In genomic region chr10:79984871-79985270, GRCm38 (mm10) we compare ENCODE assay signal across 8 mouse cellular contexts. TPM values are rescaled to one million over a fixed set of nuclear protein-coding genes. Genes with fewer than 3 reads are reported as not detected.
DNase-seq lines count a peak whose midpoint lies in the region; ATAC-seq lines count a peak whose summit lies in the region.

No protein-coding gene starts in this region.

- peak; percentile 65 for ATAC-seq in megakaryocyte progenitor cell, adult 5-6 weeks (replicated peaks; ENCODE audit: poor library complexity)

- peak; percentile 99 for DNase-seq in adipocyte (ENCODE audit: low spot score)
- peak; percentile 99 for DNase-seq in embryo, embryonic 10 days (ENCODE audit: low spot score)
- DNase-seq in gastrocnemius, postnatal 10 days: peak; percentile 88
- peak; percentile 99 for DNase-seq in induced T-regulatory cell, adult 2 months (ENCODE audit: low read depth)
- peak; percentile 98 to 99 for DNase-seq in left cerebral cortex, adult 9 months (ENCODE audit: low spot score in 2 of 2)
- peak; percentile 88 for DNase-seq in right cerebral cortex, postnatal 14 days
- peak; percentile 91 to 95 for DNase-seq in urinary bladder, postnatal 36 days (ENCODE audit: low spot score in 2 of 2)

RNA-seq across cellular contexts. Expression of gene Tmem259, which starts 0.7 kb away (rescaled TPM):
- 10 to 100 TPM; 85.5 to 90.8 TPM for total RNA-seq in gastrocnemius, postnatal 10 days (2021)
- 38.9 and 44.2 TPM in 2 replicates for total RNA-seq in megakaryocyte progenitor cell, adult 5-6 weeks (2015)
- 44.6 and 54.8 TPM in 2 replicates for total RNA-seq in megakaryocyte progenitor cell, adult 5-6 weeks (2017)

RNA-seq across cellular contexts. Expression of gene Cnn2, which starts 3.5 kb away (rescaled TPM):
- 10 to 100 TPM; 26.1 to 38.6 TPM for total RNA-seq in gastrocnemius, postnatal 10 days (2021)
- 50.5 and 52.8 TPM in 2 replicates for total RNA-seq in megakaryocyte progenitor cell, adult 5-6 weeks (2015)
- total RNA-seq in megakaryocyte progenitor cell, adult 5-6 weeks (2017): 73.3 and 84.1 TPM in 2 replicates

RNA-seq across cellular contexts. Expression of gene Abca7, which starts 11.4 kb away (rescaled TPM):
- 1 to 10 TPM; 3.2 to 4.2 TPM for total RNA-seq in gastrocnemius, postnatal 10 days (2021)
- total RNA-seq in megakaryocyte progenitor cell, adult 5-6 weeks (2015): 15.4 and 15.8 TPM in 2 replicates
- total RNA-seq in megakaryocyte progenitor cell, adult 5-6 weeks (2017): 17.0 and 17.5 TPM in 2 replicates

RNA-seq across cellular contexts. Expression of gene Grin3b, which starts 14.4 kb away (rescaled TPM):
- total RNA-seq in gastrocnemius, postnatal 10 days (2021): under 1 TPM; 0.14 to 0.38 TPM
- total RNA-seq in megakaryocyte progenitor cell, adult 5-6 weeks (2015): not detected in 2 replicates
- total RNA-seq in megakaryocyte progenitor cell, adult 5-6 weeks (2017): not detected in 2 replicates

RNA-seq across cellular contexts. Expression of gene Wdr18, which starts 24.9 kb away (rescaled TPM):
- 10 to 100 TPM; 18.0 to 21.8 TPM for total RNA-seq in gastrocnemius, postnatal 10 days (2021)
- 36.8 and 57.4 TPM in 2 replicates for total RNA-seq in megakaryocyte progenitor cell, adult 5-6 weeks (2015)
- total RNA-seq in megakaryocyte progenitor cell, adult 5-6 weeks (2017): 24.6 and 29.7 TPM in 2 replicates

Comparison
In these comparisons a context has a peak if more than half of its experiments do, and no peak if none do; other contexts are left out.
1. Peak in every context shown above with its lines: DNase-seq and ATAC-seq.